Mouse (Mus musculus) heart, postnatal 0 days (tissue): ENCODE measurements around the gene Lrrc25. TPM values are rescaled to one million over a fixed set of nuclear protein-coding genes. Genes with fewer than 3 reads are reported as not detected.

Experiments
- ATAC-seq: fragments of 200-750 bp; cut with Nextera tagmentation; 2 replicates; pipeline ENCODE4 v1.8.0; 2017; ENCODE audit warnings: low read depth, moderate number of reproducible peaks, moderate library complexity; ENCODE audit not compliant: insufficient read depth
- DNase-seq: peaks from one replicate; pipeline ENCODE4 v3.0.0-alpha.2; 2016; ENCODE audit warnings: low spot score
- H3K27ac ChIP-seq: fragments of 300-500 bp; sonication (generic); 2 replicates; pipeline ENCODE4 v1.5.1; 2014; ENCODE audit warnings: low read depth, mild to moderate bottlenecking
- H3K27me3 ChIP-seq: fragments of 300-500 bp; sonication (generic); 2 replicates; pipeline ENCODE4 v1.6.1; 2014; ENCODE audit warnings: low read length, mixed read lengths; ENCODE audit not compliant: control insufficient read depth, insufficient read depth
- H3K36me3 ChIP-seq: fragments of 300-500 bp; sonication (generic); replicated peaks from 2 replicates; pipeline ENCODE4 v1.6.1; 2014; ENCODE audit warnings: low read length, mixed read lengths; ENCODE audit not compliant: control insufficient read depth, insufficient read depth
- H3K4me1 ChIP-seq: fragments of 300-500 bp; sonication (generic); 2 replicates; pipeline ENCODE4 v1.6.1; 2014; ENCODE audit warnings: antibody characterized with exemption; ENCODE audit not compliant: control insufficient read depth, insufficient read depth
- H3K4me2 ChIP-seq: fragments of 300-500 bp; sonication (generic); 2 replicates; pipeline ENCODE4 v1.6.1; 2014; ENCODE audit warnings: low read depth, mild to moderate bottlenecking, low read length, moderate library complexity
- H3K4me3 ChIP-seq: fragments of 300-500 bp; sonication (generic); 2 replicates; pipeline ENCODE4 v1.5.1; 2014; ENCODE audit warnings: low read depth, low read length
- H3K9ac ChIP-seq: fragments of 300-500 bp; sonication (generic); replicated peaks from 2 replicates; pipeline ENCODE4 v1.6.1; 2014; ENCODE audit warnings: low read depth, low read length, mixed read lengths
- H3K9me3 ChIP-seq: fragments of 300-500 bp; sonication (generic); replicated peaks from 2 replicates; pipeline ENCODE4 v1.6.1; 2016; ENCODE audit warnings: low read length; ENCODE audit not compliant: control insufficient read depth
- CTCF ChIP-seq: IDR thresholded peaks from 2 replicates; pipeline ENCODE4 v1.5.1; 2016; ENCODE audit warnings: antibody characterized with exemption, control low read depth, low read depth
- EP300 ChIP-seq: IDR thresholded peaks from 2 replicates; pipeline ENCODE4 v1.6.1; 2016; ENCODE audit warnings: antibody characterized with exemption, low read depth
- WGBS: fragments of 180-500 bp; shearing (Covaris S2); extraction: QIAGEN DNeasy Blood & Tissue Kit; methylation state at CpG from one replicate; pipeline ENCODE4 v1.1.7; 2014; 5-methylcytosine and 5-hydroxymethylcytosine counted together
- polyA plus RNA-seq: library from polyadenylated mRNA; unstranded; fragments of >200 nt; fragmentation: Nextera tagmentation; extraction: Ambion mirVana; gene quantifications from 2 replicates; pipeline ENCODE4 v1.2.1, GENCODE M21; 2015
- total RNA-seq: library from RNA; depleted of rRNA; stranded (reverse); fragments of >200 nt; gene quantifications from 2 replicates; pipeline ENCODE4 v1.2.3, GENCODE M21; 2014; ENCODE audit warnings: low replicate concordance

Lrrc25 gene
- total and polyA plus RNA-seq, 2 experiments from 2014 or later: 1.3 to 1.5 TPM

DNA sequence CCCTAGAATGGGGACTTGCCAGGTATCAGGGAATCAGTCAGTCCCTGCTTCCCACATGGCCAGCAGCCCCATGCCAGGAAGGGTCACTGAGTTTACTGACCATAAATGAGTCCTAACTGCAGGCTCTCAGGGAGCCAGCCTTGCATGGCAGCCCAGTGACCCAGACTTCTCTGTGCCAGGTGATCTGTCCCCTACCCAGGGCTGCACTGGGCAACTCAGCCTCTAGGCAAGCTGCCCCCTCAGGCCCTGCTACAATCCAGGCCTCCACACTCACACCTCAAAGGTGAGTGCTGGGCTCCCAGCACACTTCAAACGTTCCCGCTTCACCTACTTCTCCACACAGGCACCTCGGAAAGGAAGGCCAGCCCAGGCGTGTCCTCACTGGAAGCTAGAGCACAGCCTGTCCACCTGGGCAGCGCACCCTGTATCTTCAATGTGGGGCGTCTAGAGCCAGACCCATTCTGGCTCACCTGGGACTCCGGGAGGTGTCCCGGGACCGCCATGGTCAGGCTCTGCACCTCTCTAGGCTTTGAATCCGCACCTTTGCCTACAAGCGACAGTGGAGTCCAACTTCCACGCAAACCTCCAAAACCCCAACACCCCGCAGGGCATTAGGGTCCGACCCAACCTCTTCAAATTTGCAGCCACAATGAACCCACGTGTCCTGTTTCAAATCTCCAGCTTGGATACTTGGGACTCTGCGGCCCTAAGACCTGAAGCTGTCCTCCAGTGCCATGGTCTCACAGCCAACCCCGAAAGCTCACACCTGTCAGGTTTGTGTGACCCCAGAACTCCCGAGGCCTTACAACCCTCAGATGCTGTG is 9.0 kb upstream of the Lrrc25 start:
- H3K27me3 ChIP-seq: no peaks in the 10 kb centered on the region
- peaks cover 11% of the 10 kb centered on the region; the same call in 1 of the 2 replicates for H3K4me1 ChIP-seq
- no peak for TF ChIP-seq CTCF
- no peak for TF ChIP-seq EP300
- peak overlapping the region; percentile 69 for H3K9ac ChIP-seq
- H3K36me3 ChIP-seq: 0 out of 2 replicates have a peak, but pooled peaks cover 5% of the 10 kb centered on the region
- no peak overlapping the region for H3K27ac ChIP-seq
- peak overlapping the region; percentile 96 for H3K4me2 ChIP-seq
- DNase-seq (no peak), ATAC-seq (no peak)
- WGBS: 71% methylated on average over 18 of the region's 18 CpGs
- peak overlapping the region; percentile 58 for H3K4me3 ChIP-seq
- H3K9me3 ChIP-seq: no peaks in the 10 kb centered on the region

DNA sequence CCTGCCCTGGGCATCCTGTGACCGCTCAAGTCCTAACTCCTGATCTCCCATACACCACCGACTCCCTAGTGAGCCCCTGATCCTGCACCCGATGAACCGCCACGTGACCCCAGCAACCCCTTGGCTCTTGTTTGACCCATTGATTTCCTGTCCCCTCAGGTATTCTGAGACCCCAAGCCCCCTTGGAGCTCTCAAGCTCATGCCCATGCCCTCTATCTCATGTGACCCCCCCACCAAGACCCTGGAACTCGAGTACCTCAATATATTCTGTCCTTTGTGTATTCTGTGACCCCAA is 8.4 kb upstream of the Lrrc25 start:
- Histone ChIP-seq H3K4me3 (peak overlapping the region; percentile 58), H3K4me2 (peak overlapping the region; percentile 96), H3K36me3 (0 out of 2 replicates have a peak, but pooled peaks cover 4% of the 10 kb centered on the region), H3K9me3 (no peaks in the 10 kb centered on the region), H3K4me1 (peaks cover 11% of the 10 kb centered on the region; the same call in 1 of the 2 replicates), H3K27me3 (no peaks in the 10 kb centered on the region), H3K9ac (peak overlapping the region; percentile 69), H3K27ac (peak overlapping the region; percentile 92)
- no peak for DNase-seq
- ATAC-seq: no peak
- 38% methylated on average over 6 of the region's 6 CpGs for whole genome bisulfite sequencing
- TF ChIP-seq CTCF (no peak), EP300 (no peak)

DNA sequence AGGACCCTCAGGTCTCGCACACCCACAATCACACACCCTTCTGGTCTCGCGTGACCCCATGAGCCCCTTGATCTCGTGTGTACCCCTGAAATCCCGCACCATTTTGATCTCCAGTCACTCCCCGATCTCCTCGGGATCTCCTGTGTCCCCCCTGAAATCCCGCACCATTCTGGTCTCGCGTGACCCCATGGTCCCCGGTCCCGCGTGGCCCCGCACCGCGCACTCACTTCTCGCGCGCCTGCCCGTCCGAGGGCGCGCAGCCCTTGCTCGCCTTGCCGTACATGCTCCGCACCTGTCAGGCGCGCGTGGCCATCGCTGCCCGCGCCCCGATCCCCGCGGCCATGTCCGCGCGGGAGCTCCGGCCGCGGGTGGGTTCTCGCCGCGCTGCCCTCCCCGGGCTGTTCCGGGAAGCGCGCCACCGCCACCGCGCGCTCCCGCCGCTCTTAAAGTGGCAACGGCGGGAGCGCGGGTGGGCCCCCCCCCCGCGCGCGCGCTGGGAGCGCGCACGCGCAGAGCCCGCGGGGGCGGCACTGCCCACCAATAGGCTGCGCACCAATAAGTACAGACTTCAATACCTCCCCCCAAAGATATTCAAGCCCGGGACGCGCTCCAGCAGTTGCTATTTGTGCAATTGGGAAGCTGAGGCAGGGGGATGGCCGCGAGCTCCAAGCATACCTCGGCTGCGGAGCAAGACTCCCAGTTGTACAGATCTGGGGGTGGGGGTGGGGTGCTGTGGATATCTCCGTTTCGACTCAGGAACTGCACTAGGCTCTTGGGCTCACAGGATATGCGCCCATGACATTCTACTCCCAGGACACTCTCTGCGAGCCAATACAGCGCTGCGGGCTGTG is 7.8 kb upstream of the Lrrc25 start:
- Histone ChIP-seq H3K27me3 (no peaks in the 10 kb centered on the region), H3K9me3 (no peaks in the 10 kb centered on the region), H3K27ac (peak overlapping the region; percentile 92), H3K4me3 (peak overlapping the region; percentile 58), H3K4me1 (peaks cover 11% of the 10 kb centered on the region; the same call in 1 of the 2 replicates), H3K36me3 (no peaks in the 10 kb centered on the region), H3K4me2 (peak overlapping the region; percentile 96), H3K9ac (peak overlapping the region; percentile 69)
- DNase-seq (peak; percentile 46), ATAC-seq (no peak)
- 1% methylated on average over 83 of the region's 84 CpGs for WGBS
- TF ChIP-seq CTCF: no peak
- TF ChIP-seq EP300: 0 out of 2 replicates have a peak, but pooled peaks have one; percentile 30

DNA sequence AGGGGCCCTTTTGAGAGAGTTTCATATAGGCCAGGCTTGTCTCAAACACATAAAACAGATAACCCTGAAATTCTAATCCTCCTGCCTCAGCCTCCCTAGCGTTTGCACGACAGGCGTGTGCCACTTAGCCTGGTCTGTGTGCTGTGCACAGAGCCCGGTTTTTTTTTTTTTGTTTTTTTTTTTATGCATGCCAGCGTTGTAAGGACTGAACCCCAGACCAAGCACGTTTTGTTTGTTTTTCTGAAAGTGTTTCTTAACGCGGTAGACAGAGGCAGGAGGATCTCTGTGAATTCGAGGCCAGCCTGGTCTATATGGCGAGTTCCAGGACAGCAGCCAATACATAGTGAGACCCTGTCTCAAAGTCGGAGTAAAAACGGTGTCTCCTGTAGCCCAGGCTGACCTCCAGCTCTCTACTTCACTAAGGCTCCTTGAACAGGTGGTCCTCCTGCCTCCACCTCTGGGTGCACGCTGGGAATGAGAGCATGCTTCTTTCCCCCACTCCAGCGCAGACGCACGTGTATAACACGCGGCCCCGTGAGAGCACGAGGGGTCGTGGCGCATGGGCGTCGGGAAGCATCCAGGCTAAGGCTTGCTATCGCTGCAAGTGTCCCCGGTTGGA is 7.1 kb upstream of the Lrrc25 start, which contains the start of gene Ssbp4:
Gene Ssbp4 (minus strand): TSS at position 124 of the 619 bp plus-strand sequence.
- no peak for ATAC-seq
- no peak for DNase-seq
- peaks cover 11% of the 10 kb centered on the region; the same call in 1 of the 2 replicates for H3K4me1 ChIP-seq

DNA sequence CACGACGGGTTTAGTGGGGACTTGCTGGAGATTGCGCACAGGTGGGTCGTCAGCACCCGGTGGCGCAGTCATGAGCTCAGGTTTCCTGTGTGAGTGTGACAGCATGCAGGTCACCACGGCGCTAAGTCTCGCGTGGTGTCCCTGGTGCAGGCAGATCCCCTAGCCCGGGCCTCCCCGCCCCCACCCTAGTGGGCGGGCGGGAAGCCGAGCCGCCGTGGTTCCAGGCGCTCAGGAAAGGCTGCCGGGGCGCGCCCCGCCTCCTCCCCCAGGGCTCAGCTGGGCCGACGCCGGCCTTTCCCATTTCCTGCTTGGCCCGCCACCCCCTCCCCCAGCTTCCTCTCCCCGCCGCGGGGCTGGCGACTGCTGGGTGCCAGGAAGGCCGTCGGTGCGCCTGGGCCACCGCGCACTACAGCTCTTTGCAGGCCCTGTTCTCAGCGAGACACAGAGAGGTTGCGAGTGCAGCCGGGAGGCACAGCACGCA is 6.5 kb upstream of the Lrrc25 start:
- Histone ChIP-seq H3K9ac (peak overlapping the region; percentile 52), H3K27me3 (no peaks in the 10 kb centered on the region), H3K9me3 (no peaks in the 10 kb centered on the region), H3K4me2 (peak overlapping the region; percentile 96), H3K36me3 (no peaks in the 10 kb centered on the region), H3K4me3 (peak overlapping the region; percentile 56), H3K27ac (peak overlapping the region; percentile 92), H3K4me1 (peaks cover 11% of the 10 kb centered on the region; the same call in 1 of the 2 replicates)
- under 1% methylated on average over 24 of the region's 39 CpGs for WGBS
- no peak for TF ChIP-seq CTCF
- peak; percentile 57; the same call in 1 of the 2 replicates for TF ChIP-seq EP300
- ATAC-seq: peak; percentile 68
- DNase-seq: peak; percentile 84

More for the DNA sequence above, 7.1 kb upstream of the Lrrc25 start, which contains the start of gene Ssbp4:
- no peaks in the 10 kb centered on the region for H3K27me3 ChIP-seq
- WGBS: 3% methylated on average over 26 of the region's 26 CpGs
- H3K36me3 ChIP-seq: no peaks in the 10 kb centered on the region
- TF ChIP-seq EP300 (no peak), CTCF (no peak)
- peak within 1 kb of the TSS; percentile 96 for H3K4me2 ChIP-seq
- H3K4me3 ChIP-seq: peak within 1 kb of the TSS; percentile 58
- H3K27ac ChIP-seq: peak within 1 kb of the TSS; percentile 92
- H3K9ac ChIP-seq: peak within 1 kb of the TSS; percentile 69
- no peaks in the 10 kb centered on the region for H3K9me3 ChIP-seq
